ENCODE assay signal across 18 mouse cellular contexts in genomic region chr1:88434057-88434456, GRCm38 (mm10). TPM values are rescaled to one million over a fixed set of nuclear protein-coding genes. Genes with fewer than 3 reads are reported as not detected.
DNase-seq lines count a peak whose midpoint lies in the region; ATAC-seq and TF ChIP-seq lines count a peak whose summit lies in the region.
"Had no signal": no experiment of that assay in that cellular context is flagged by ENCODE, and none has a peak within 500 bp of the region (broad histone marks: within the 10 kb centered on the region; RNA-seq: fewer than 3 reads in every experiment).

No protein-coding gene starts in this region.

- H3K27ac ChIP-seq in forebrain, postnatal 0 days (ENCODE audit: low read depth, low read length) = no peak overlapping the region
- no peak overlapping the region for H3K27ac ChIP-seq in forebrain, embryonic 14.5 days (ENCODE audit: low read depth, low read length)
- H3K27ac ChIP-seq in liver, postnatal 0 days (ENCODE audit: low read depth) = no peak overlapping the region
- no peak overlapping the region for H3K27ac ChIP-seq in liver, embryonic 12.5 days
- H3K27ac ChIP-seq: heart, embryonic 15.5 days; hindbrain, embryonic 14.5 days; kidney, embryonic 15.5 days had no signal

- H3K9ac ChIP-seq in forebrain, postnatal 0 days = no peak overlapping the region
- no peak overlapping the region for H3K9ac ChIP-seq in forebrain, embryonic 14.5 days (ENCODE audit: low read length)
- H3K9ac ChIP-seq in liver, postnatal 0 days (replicated peaks) = no peak overlapping the region
- no peak overlapping the region for H3K9ac ChIP-seq in liver, embryonic 12.5 days
- H3K9ac ChIP-seq: heart, embryonic 15.5 days; hindbrain, embryonic 14.5 days; kidney, embryonic 15.5 days had no signal

- TF ChIP-seq CTCF in forebrain, postnatal 0 days (IDR thresholded peaks at IDR 0.05; ENCODE audit: low read depth) = peak; percentile 41
- peak; percentile 26; the same call in 1 of the 2 replicates for TF ChIP-seq CTCF in liver, postnatal 0 days (IDR thresholded peaks at IDR 0.05; ENCODE audit: low read depth)
- peak; percentile 55 for TF ChIP-seq CTCF in E14TG2a.4 (conservative IDR thresholded peaks at IDR 0.05; ENCODE audit: low read length)
- peak; percentile 41; the same call in 1 of the 2 replicates for TF ChIP-seq CTCF in brain, embryonic 14.5 days (IDR thresholded peaks at IDR 0.05; ENCODE audit: borderline replicate concordance, extremely low read depth, insufficient read depth, insufficient read length)

- TF ChIP-seq POLR2A in brain, embryonic 14.5 days (IDR thresholded peaks at IDR 0.05; ENCODE audit: borderline replicate concordance, extremely low read depth, insufficient read depth, insufficient read length, poor library complexity, severe bottlenecking) = no peak

- no peaks in the 10 kb centered on the region for H3K27me3 ChIP-seq in forebrain, postnatal 0 days (ENCODE audit: insufficient read depth, low read length)
- H3K27me3 ChIP-seq in forebrain, embryonic 14.5 days (replicated peaks; ENCODE audit: control insufficient read depth, insufficient read depth, low read length) = no peaks in the 10 kb centered on the region
- H3K27me3 ChIP-seq in liver, postnatal 0 days (ENCODE audit: insufficient read depth, low read length) = no peaks in the 10 kb centered on the region
- no peaks in the 10 kb centered on the region for H3K27me3 ChIP-seq in liver, embryonic 12.5 days (replicated peaks)
- no peaks in the 10 kb centered on the region for H3K27me3 ChIP-seq in E14TG2a.4 (ENCODE audit: insufficient read depth, low read length)
- H3K27me3 ChIP-seq: heart, embryonic 15.5 days; kidney, embryonic 15.5 days had no signal

- no peaks in the 10 kb centered on the region for H3K4me1 ChIP-seq in forebrain, postnatal 0 days (ENCODE audit: insufficient read depth)
- H3K4me1 ChIP-seq in forebrain, embryonic 14.5 days (ENCODE audit: control insufficient read depth, insufficient read depth, low read length) = no peaks in the 10 kb centered on the region
- H3K4me1 ChIP-seq in liver, postnatal 0 days (ENCODE audit: insufficient read depth) = no peaks in the 10 kb centered on the region
- H3K4me1 ChIP-seq in liver, embryonic 12.5 days = no peaks in the 10 kb centered on the region
- peaks cover 25% of the 10 kb centered on the region for H3K4me1 ChIP-seq in E14TG2a.4 (replicated peaks; ENCODE audit: low read depth, low read length)
- H3K4me1 ChIP-seq: heart, embryonic 15.5 days had no signal

- H3K36me3 ChIP-seq in forebrain, postnatal 0 days (ENCODE audit: insufficient read depth) = no peaks in the 10 kb centered on the region
- no peaks in the 10 kb centered on the region for H3K36me3 ChIP-seq in forebrain, embryonic 14.5 days (ENCODE audit: control insufficient read depth, insufficient read depth, low read length)
- H3K36me3 ChIP-seq in liver, postnatal 0 days (replicated peaks; ENCODE audit: insufficient read depth, low read length) = no peaks in the 10 kb centered on the region
- H3K36me3 ChIP-seq in liver, embryonic 12.5 days = no peaks in the 10 kb centered on the region
- no peaks in the 10 kb centered on the region for H3K36me3 ChIP-seq in E14TG2a.4 (ENCODE audit: insufficient read depth, low read length)
- H3K36me3 ChIP-seq: heart, embryonic 15.5 days; kidney, embryonic 15.5 days had no signal

- ATAC-seq in forebrain, postnatal 0 days = no peak
- no peak for ATAC-seq in forebrain, embryonic 14.5 days
- no peak for ATAC-seq in liver, postnatal 0 days
- ATAC-seq in liver, embryonic 12.5 days = no peak

- no peak overlapping the region for H3K4me2 ChIP-seq in forebrain, postnatal 0 days (ENCODE audit: low read depth)
- H3K4me2 ChIP-seq in forebrain, embryonic 14.5 days (ENCODE audit: low read length) = no peak overlapping the region
- no peak overlapping the region for H3K4me2 ChIP-seq in liver, postnatal 0 days (ENCODE audit: low read depth, low read length)
- no peak overlapping the region for H3K4me2 ChIP-seq in liver, embryonic 12.5 days
- H3K4me2 ChIP-seq: heart, embryonic 15.5 days; hindbrain, embryonic 14.5 days; kidney, embryonic 15.5 days had no signal

- H3K4me3 ChIP-seq in forebrain, postnatal 0 days (ENCODE audit: low read depth, low read length) = no peak overlapping the region
- H3K4me3 ChIP-seq in forebrain, embryonic 14.5 days (ENCODE audit: low read depth, low read length) = no peak overlapping the region
- H3K4me3 ChIP-seq in liver, postnatal 0 days (ENCODE audit: low read depth, low read length) = no peak overlapping the region
- H3K4me3 ChIP-seq in liver, embryonic 12.5 days = no peak overlapping the region
- H3K4me3 ChIP-seq in E14TG2a.4 (replicated peaks; ENCODE audit: low read length) = no peak overlapping the region
- H3K4me3 ChIP-seq: heart, embryonic 15.5 days; kidney, embryonic 15.5 days; myocyte had no signal

- no peaks in the 10 kb centered on the region for H3K9me3 ChIP-seq in forebrain, postnatal 0 days (ENCODE audit: low read length)
- H3K9me3 ChIP-seq in forebrain, embryonic 14.5 days (replicated peaks; ENCODE audit: control insufficient read depth, low read length) = no peaks in the 10 kb centered on the region
- H3K9me3 ChIP-seq in liver, postnatal 0 days (ENCODE audit: low read length) = no peaks in the 10 kb centered on the region
- H3K9me3 ChIP-seq in liver, embryonic 12.5 days (replicated peaks) = no peaks in the 10 kb centered on the region
- H3K9me3 ChIP-seq in E14TG2a.4 (ENCODE audit: low read length) = no peaks in the 10 kb centered on the region
- H3K9me3 ChIP-seq: heart, embryonic 15.5 days; kidney, embryonic 15.5 days had no signal

- TF ChIP-seq EP300 in liver, postnatal 0 days (IDR thresholded peaks at IDR 0.05; ENCODE audit: low read depth) = no peak

- 64% methylated on average over 4 of the region's 4 CpGs for WGBS in forebrain, postnatal 0 days
- WGBS in forebrain, embryonic 14.5 days = 62% methylated on average over 4 of the region's 4 CpGs
- 59% methylated on average over 4 of the region's 4 CpGs for WGBS in liver, postnatal 0 days (ENCODE audit: insufficient replicate concordance)
- 59% methylated on average over 4 of the region's 4 CpGs for WGBS in liver, embryonic 12.5 days (ENCODE audit: insufficient replicate concordance)

- DNase-seq in forebrain, postnatal 0 days = no peak
- DNase-seq in forebrain, embryonic 14.5 days (ENCODE audit: low spot score) = no peak
- no peak for DNase-seq in liver, postnatal 0 days
- DNase-seq in brain, embryonic 14.5 days (ENCODE audit: low read depth) = no peak
- no peak for DNase-seq in adrenal gland, adult 2 months
- no peak for DNase-seq in natural killer cell, adult 2 months (ENCODE audit: low spot score in 2 of 2)
- DNase-seq: cerebellum, adult 11-12 months; layer of hippocampus, adult 9-11 months had no signal

RNA-seq across cellular contexts. Expression of gene Spp2, which starts 27.3 kb away (rescaled TPM):
- 1.3 TPM in 1 of 2 replicates, not detected in the other for total RNA-seq in forebrain, postnatal 0 days (2014; rRNA removed)
- polyA plus RNA-seq in forebrain, postnatal 0 days (2015; fragmentation: Nextera tagmentation; extraction: Ambion mirVana) = 0.52 and 1.2 TPM in 2 replicates
- 0.32 and 0.38 TPM in 2 replicates for polyA plus RNA-seq in forebrain, embryonic 14.5 days (2014; fragmentation: Nextera tagmentation; extraction: Ambion mirVana)
- 738 and 756 TPM in 2 replicates for polyA plus RNA-seq in liver, postnatal 0 days (2015; fragmentation: Nextera tagmentation; extraction: Ambion mirVana)
- polyA plus RNA-seq in liver, embryonic 12.5 days (2016; fragmentation: Nextera tagmentation; extraction: Ambion mirVana) = 105 and 113 TPM in 2 replicates
- 0.42 and 0.54 TPM in 2 replicates for polyA plus RNA-seq in brain, embryonic 14.5 days (2012; rRNA removed)
- 1 to 10 TPM in 1 of 2 experiments, not detected in 1; 1.0 TPM for total RNA-seq in adrenal gland, adult 2 months (2021)
- polyA plus RNA-seq in adrenal gland, adult 2 months (2012; rRNA removed) = 0.11 TPM in 1 of 2 replicates, not detected in the other
- total RNA-seq: common myeloid progenitor, adult 5-6 weeks; left cerebral cortex, postnatal 36 days had no signal
- polyA plus RNA-seq: C2C12; myocyte; testis, adult 2 months had no signal

Comparison
In these comparisons a context has a peak if more than half of its experiments do, and no peak if none do; other contexts are left out.
1. RNA of gene Spp2, which starts 27.3 kb away (polyA plus RNA-seq): 738 to 756 TPM in liver, postnatal 0 days and 105 to 113 TPM in liver, embryonic 12.5 days; 0.52 to 1.2 TPM in forebrain, postnatal 0 days, 0.42 to 0.54 TPM in brain, embryonic 14.5 days, 0.32 to 0.38 TPM in forebrain, embryonic 14.5 days and 0.11 TPM in adrenal gland, adult 2 months; every median in the first group is over 10 times any median in the second.
2. Peak in every context shown above with its lines, with median percentiles within 50 percentile points of each other: CTCF ChIP-seq.